Mouse (Mus musculus): ENCODE measurements around the gene Chst15. TPM values are rescaled to one million over a fixed set of nuclear protein-coding genes. Genes with fewer than 3 reads are reported as not detected.
A peak's percentile ranks its signal among the peaks of the same experiment; 100 is the strongest.

The Chst15 gene
- polyA plus RNA-seq (2015; fragmentation: Nextera tagmentation; extraction: Ambion mirVana), result 22.2 and 24.4 TPM in 2 replicates

DNA sequence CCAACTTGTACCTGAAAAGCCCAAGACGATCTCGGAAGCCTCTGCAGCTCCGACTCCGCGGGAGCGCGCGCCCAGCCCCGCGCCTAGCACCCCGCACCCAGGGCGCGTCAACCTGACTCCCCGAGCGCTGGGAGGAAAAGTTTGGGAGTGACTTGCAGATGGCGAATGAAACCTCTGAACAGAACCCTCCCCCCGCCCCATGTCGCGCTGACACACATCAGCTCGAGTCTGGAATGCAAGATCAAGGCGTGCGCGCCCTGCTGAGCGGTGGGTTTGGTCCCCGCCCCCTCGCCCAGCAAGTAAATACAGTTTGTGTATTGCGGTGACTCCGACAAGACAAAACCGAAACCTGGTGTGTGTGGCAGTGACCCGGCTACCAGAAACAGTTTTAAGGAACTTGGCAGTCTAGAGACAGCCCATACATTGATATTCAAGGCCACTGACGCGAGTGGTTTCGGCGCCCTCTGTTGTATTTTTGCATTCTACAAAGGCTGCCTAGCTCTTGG is at the start of gene Chst15:
Gene Chst15 (minus strand): TSS at position 193 of the 506 bp plus-strand sequence.
- H3K4me3 ChIP-seq, result peak within 1 kb of the TSS; percentile 85
- no peaks in the 10 kb centered on the region for H3K9me3 ChIP-seq
- peak; percentile 30; the same call in 1 of the 2 replicates for ATAC-seq (ENCODE audit: low FRiP score)
- H3K27me3 ChIP-seq, result no peaks in the 10 kb centered on the region
- H3K36me3 ChIP-seq, result no peaks in the 10 kb centered on the region
- H3K4me2 ChIP-seq, result peak within 1 kb of the TSS; percentile 90
- H3K27ac ChIP-seq, result peak within 1 kb of the TSS; percentile 93
- peaks cover 47% of the 10 kb centered on the region for H3K4me1 ChIP-seq (replicated peaks)
- peak within 1 kb of the TSS; percentile 93 for H3K9ac ChIP-seq
- under 1% methylated on average over 34 of the region's 34 CpGs for WGBS

DNA sequence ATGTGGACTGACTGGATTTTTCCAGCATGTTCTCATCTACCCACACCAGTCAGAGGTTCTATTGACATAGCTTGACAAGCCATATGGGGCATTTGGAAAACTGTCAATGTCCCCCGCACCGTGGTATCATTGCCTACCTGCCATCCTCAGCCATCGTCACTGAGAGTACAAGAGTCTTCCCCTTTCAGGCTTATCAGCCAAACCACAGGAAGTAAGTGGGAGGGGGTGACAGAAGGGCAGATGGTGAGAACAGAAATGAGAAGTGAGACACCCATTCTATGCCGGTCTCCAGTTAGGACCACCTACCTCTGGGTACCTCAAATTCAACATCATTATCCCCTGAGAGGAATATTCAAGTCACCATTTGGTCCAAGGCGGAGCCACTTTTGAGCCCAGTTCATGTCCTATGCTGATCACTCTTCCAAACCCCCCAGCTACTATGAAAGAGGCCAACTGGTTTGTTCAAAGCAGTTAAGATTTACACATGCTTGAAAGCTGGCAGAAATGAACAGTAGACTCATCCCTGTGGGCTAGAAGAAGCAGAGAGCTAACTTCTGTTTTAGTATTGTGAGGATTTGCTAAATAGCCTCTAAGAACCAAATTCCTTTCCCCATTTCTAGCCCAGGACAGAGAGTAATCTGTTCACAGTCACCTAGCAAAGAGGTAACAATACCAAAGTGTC is 48.8 kb upstream of the Chst15 start:
- WGBS, result 87% methylated on average over 5 of the region's 5 CpGs
- no peak overlapping the region for H3K27ac ChIP-seq
- no peaks in the 10 kb centered on the region for H3K27me3 ChIP-seq
- no peak overlapping the region for H3K4me2 ChIP-seq
- H3K4me3 ChIP-seq, result no peak overlapping the region
- ATAC-seq (ENCODE audit: low FRiP score), result no peak
- no peaks in the 10 kb centered on the region for H3K36me3 ChIP-seq
- no peaks in the 10 kb centered on the region for H3K9me3 ChIP-seq
- H3K4me1 ChIP-seq (replicated peaks), result peaks cover 19% of the 10 kb centered on the region
- H3K9ac ChIP-seq, result no peak overlapping the region

DNA sequence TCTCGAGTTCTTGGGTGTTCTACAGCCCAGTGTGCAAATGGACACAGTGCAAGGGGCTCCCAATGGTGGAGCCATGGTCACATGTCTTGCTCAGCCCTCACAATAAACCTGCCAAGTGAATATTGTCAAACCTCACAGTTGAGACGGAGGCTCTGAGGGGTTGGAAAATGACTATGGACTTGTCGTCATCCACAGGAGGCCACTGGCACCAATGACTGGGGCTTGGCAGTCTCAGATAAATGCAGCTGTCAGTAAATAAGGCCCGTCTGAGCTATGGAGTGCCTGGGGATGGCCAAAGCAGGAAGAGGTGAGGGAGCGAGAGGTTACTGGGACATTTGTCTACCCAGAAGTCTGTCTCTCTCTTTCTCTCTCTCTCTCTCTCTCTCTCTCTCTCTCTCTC is 48.1 kb upstream of the Chst15 start:
- no peak overlapping the region for H3K9ac ChIP-seq
- ATAC-seq (ENCODE audit: low FRiP score), result no peak
- H3K27ac ChIP-seq, result no peak overlapping the region
- H3K27me3 ChIP-seq, result no peaks in the 10 kb centered on the region
- H3K36me3 ChIP-seq, result no peaks in the 10 kb centered on the region
- H3K9me3 ChIP-seq, result no peaks in the 10 kb centered on the region
- WGBS, result 83% methylated on average over 5 of the region's 5 CpGs
- no peak overlapping the region for H3K4me3 ChIP-seq
- peaks cover 19% of the 10 kb centered on the region for H3K4me1 ChIP-seq (replicated peaks)
- H3K4me2 ChIP-seq, result no peak overlapping the region

DNA sequence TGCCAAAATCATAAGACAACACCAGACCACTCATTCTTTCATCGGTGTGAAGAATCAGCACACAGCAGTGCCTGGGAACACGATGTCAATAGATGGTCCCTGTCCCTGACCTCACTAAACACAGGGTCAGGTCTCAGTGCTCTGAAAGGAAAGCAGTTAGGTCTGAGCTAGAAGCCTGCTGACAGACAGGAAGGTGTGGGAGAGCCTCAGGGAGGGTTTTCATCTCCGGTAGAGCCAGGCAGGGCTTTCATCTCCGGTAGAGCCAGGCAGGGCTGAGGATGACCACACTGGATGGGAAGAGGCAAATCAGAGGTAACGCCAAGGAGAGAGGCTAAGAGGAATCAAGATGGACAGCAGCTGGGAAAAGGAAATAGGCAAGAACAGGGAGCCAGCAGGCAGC is 47.5 kb upstream of the Chst15 start:
- Histone ChIP-seq H3K27ac (no peak overlapping the region), H3K36me3 (no peaks in the 10 kb centered on the region), H3K4me3 (no peak overlapping the region), H3K4me2 (no peak overlapping the region), H3K9me3 (no peaks in the 10 kb centered on the region), H3K9ac (no peak overlapping the region), H3K4me1 (replicated peaks) (peaks cover 19% of the 10 kb centered on the region), H3K27me3 (no peaks in the 10 kb centered on the region)
- WGBS, result 76% methylated on average over 5 of the region's 5 CpGs
- ATAC-seq (ENCODE audit: low FRiP score), result no peak

DNA sequence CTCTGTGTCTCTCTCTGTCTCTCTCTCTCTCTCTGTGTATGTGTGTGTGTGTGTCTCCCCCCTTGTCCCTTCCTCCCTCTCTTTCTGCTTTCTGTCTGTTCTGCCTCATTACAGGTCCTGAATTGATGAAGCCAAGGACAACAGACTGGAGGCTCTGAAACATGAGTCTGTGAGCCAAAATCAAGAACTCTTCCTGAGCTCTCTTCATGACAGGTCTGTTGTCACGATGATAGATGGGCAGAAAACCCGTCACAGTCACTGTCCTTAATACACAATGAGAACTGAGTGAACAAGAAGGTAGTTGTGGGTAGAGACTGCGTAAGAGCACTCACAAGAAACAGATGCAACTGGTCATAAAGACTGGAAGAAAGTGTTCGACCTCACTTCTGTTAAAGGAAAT is 43.3 kb upstream of the Chst15 start:
- Histone ChIP-seq H3K27ac (no peak overlapping the region), H3K27me3 (no peaks in the 10 kb centered on the region), H3K4me1 (replicated peaks) (peaks cover 22% of the 10 kb centered on the region), H3K4me2 (no peak overlapping the region), H3K9me3 (no peaks in the 10 kb centered on the region), H3K4me3 (no peak overlapping the region), H3K36me3 (no peaks in the 10 kb centered on the region), H3K9ac (no peak overlapping the region)
- WGBS, result 64% methylated on average over 4 of the region's 4 CpGs
- no peak for ATAC-seq (ENCODE audit: low FRiP score)

DNA sequence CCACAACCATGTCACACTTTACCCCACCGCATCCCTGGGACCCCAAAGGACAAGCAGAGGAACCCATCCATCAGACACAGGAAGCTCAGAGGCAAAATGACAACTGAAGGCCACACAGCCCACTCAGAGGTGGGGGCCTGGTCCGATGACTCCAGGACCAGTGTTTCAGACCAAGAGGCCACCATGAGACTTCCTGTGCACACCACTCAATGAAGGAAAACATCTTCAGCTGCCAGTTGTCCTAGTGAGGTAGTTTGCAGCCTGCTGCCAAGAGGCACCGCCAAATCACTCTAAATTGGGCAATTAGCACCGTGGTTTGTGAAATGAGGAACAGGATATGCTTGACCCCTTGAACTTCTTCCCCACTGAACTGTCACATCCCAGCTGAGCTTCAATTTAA is 41.7 kb upstream of the Chst15 start:
- no peak overlapping the region for H3K9ac ChIP-seq
- H3K36me3 ChIP-seq, result no peaks in the 10 kb centered on the region
- no peak overlapping the region for H3K4me2 ChIP-seq
- H3K27ac ChIP-seq, result no peak overlapping the region
- no peak overlapping the region for H3K4me3 ChIP-seq
- no peaks in the 10 kb centered on the region for H3K9me3 ChIP-seq
- no peak for ATAC-seq (ENCODE audit: low FRiP score)
- no peaks in the 10 kb centered on the region for H3K27me3 ChIP-seq
- WGBS, result 58% methylated on average over 4 of the region's 4 CpGs
- H3K4me1 ChIP-seq (replicated peaks), result peaks cover 22% of the 10 kb centered on the region

DNA sequence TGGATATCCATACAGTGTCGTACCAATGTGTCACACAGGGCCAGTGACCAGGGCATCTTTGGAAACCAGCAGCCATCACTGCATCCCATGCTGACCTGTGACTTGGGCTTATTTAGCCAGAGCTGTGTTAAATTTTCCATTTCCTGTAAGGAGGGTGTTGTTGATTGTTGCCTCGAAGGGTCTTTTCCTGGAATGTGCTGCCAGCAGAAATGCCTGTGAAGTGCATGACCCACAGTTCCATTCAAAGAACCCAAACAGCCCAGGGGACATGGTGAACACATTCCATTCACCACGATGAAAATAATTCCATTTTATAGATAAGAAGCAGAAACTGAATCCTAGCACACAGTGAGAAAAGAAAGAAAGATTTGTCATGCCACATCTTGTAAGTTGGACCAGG is 41.2 kb upstream of the Chst15 start:
- H3K4me2 ChIP-seq, result no peak overlapping the region
- no peaks in the 10 kb centered on the region for H3K9me3 ChIP-seq
- H3K4me1 ChIP-seq (replicated peaks), result peaks cover 19% of the 10 kb centered on the region
- H3K36me3 ChIP-seq, result no peaks in the 10 kb centered on the region
- H3K9ac ChIP-seq, result no peak overlapping the region
- WGBS, result 71% methylated on average over 3 of the region's 3 CpGs
- ATAC-seq (ENCODE audit: low FRiP score), result no peak
- H3K4me3 ChIP-seq, result no peak overlapping the region
- H3K27ac ChIP-seq, result no peak overlapping the region
- H3K27me3 ChIP-seq, result no peaks in the 10 kb centered on the region

DNA sequence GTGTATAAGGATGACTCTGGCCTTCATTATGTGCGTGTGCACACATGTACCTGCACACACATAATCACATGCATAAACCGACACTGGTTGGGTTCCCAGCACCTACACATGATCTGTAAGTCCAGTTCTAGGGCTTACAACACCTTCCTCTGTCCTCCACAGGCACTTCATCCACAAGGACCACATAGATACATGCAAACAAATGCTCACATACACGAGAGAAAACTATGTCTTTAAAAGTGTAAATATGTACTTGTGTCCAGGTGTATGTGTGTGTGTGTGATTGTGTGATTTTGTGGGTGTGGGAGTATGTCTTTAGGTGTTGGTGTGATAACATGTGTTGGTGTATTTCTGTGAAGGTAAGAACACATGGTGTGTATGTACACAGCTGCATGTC is 40.8 kb upstream of the Chst15 start:
- no peak for ATAC-seq (ENCODE audit: low FRiP score)
- Histone ChIP-seq H3K4me2 (no peak overlapping the region), H3K4me1 (replicated peaks) (peaks cover 15% of the 10 kb centered on the region), H3K36me3 (no peaks in the 10 kb centered on the region), H3K4me3 (no peak overlapping the region), H3K27ac (no peak overlapping the region), H3K27me3 (no peaks in the 10 kb centered on the region), H3K9ac (no peak overlapping the region), H3K9me3 (no peaks in the 10 kb centered on the region)
- WGBS, result 95% methylated on average over 3 of the region's 3 CpGs

DNA sequence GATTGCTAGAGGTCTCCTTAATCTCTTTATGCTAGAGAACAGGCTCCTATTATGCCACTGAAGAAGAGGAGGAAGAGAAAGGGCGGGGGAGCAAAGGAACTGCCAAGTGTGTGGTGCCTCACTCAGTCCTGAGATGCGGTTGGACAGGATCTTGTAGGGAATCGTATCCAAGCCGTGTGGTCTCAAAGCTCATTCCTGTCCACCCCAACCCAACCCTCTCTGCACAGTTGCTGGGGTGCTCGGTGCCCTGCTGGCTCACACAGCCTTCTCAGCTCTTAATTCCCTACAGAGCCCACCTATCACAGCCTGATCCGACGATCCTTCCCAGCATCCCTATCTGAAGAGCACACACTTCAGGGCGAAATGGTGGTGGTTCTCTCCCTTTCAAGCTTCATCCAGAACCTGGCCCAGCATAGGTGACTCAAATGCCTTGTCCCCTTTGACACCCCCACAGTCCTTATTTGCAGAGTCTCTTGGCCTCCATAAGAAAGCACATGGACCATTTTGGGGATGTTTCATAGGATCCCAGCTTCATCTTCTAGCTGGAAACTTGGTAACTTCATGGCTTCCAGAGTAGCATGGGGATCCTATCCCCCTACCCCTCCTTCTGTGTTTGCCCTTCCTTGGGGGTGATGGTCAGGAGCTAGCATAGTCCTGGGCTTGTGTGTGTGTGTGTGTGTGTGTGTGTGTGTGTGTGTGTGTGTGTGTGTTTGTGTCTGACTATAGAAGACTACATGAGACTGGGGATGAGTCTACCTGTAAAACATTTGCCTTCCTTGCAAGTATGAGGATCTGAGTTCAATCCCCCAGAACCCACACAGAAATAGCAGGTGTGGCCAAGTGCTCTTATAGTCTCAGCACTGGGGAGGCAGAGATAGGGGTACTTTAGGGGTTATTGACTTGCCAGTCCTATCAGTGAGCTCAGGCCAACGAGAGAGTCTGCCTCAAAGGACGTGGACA is 40.1 kb upstream of the Chst15 start:
- Histone ChIP-seq H3K36me3 (no peaks in the 10 kb centered on the region), H3K27me3 (no peaks in the 10 kb centered on the region), H3K4me2 (no peak overlapping the region), H3K27ac (no peak overlapping the region), H3K9me3 (no peaks in the 10 kb centered on the region), H3K4me3 (no peak overlapping the region), H3K9ac (no peak overlapping the region), H3K4me1 (replicated peaks) (peaks cover 17% of the 10 kb centered on the region)
- 40% methylated on average over 10 of the region's 10 CpGs for WGBS
- ATAC-seq (ENCODE audit: low FRiP score), result no peak

DNA sequence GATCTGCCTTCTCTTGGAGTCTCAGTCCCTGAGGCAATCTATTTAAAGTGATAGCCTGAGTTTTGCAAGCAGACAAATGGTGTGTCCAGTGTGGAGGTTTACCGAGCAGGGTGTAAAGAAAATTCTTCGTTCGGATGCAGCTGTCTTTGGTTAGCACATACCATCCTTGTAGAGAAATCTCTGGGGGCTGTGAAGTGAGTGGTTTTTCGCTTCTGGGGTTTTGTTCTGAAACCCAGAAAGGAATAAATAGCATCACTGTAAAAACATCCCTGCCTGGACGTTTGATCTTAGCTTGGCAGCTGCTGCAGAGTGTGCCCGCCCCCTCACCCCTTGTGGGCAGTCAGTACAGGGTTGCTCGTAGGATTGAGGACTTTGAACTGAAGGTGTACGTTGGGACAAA is 39.2 kb upstream of the Chst15 start:
- Histone ChIP-seq H3K4me3 (no peak overlapping the region), H3K36me3 (no peaks in the 10 kb centered on the region), H3K4me1 (replicated peaks) (peaks cover 19% of the 10 kb centered on the region), H3K9ac (no peak overlapping the region), H3K27ac (no peak overlapping the region), H3K9me3 (no peaks in the 10 kb centered on the region), H3K27me3 (no peaks in the 10 kb centered on the region), H3K4me2 (no peak overlapping the region)
- 16% methylated on average over 8 of the region's 8 CpGs for WGBS
- no peak for ATAC-seq (ENCODE audit: low FRiP score)

DNA sequence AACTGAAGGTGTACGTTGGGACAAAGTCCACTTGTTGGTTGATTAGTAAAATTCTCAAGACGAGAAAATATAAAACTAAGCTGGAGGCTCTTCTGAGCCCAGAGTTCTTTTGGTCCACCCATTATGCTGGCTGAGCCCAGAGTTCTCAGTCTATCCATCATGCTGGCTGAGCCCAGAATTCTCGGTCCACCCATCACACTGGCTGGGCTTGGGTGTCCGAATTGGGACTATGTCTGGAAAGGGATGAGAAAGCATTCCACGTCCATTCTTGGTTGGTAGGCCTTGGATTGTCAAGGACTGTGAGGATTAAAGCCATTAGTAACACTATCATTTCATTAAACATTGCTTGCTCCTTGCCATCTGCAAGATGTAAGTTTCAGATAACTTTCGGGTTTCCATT is 38.7 kb upstream of the Chst15 start:
- no peak overlapping the region for H3K27ac ChIP-seq
- no peaks in the 10 kb centered on the region for H3K27me3 ChIP-seq
- H3K4me1 ChIP-seq (replicated peaks), result peaks cover 19% of the 10 kb centered on the region
- H3K4me3 ChIP-seq, result no peak overlapping the region
- H3K4me2 ChIP-seq, result no peak overlapping the region
- WGBS, result 78% methylated on average over 6 of the region's 6 CpGs
- H3K36me3 ChIP-seq, result no peaks in the 10 kb centered on the region
- no peaks in the 10 kb centered on the region for H3K9me3 ChIP-seq
- no peak overlapping the region for H3K9ac ChIP-seq
- no peak for ATAC-seq (ENCODE audit: low FRiP score)

DNA sequence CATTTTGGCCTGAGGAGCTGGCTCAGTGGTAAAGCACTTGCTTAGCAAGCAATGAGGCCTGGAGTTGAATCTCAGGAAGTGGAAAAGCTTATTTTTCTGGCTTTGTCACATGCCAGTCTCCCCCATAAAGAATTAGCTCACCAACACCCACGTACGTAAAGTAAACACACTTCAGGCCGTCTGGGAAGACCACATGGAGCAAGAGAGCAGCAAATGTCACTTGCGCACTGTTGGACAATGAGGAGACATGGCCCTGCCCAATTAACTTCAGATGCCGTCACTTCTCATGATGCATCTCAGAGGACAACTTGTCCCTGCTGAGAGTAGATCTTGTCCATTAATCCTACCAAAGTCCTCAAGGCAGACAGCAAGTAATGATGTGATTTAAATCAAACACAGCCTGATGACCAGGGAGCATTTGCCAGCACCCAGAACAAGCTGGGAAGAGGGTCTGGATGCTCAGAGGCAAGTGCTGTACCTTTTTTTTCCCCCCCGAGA is 32.1 kb upstream of the Chst15 start:
- ATAC-seq (ENCODE audit: low FRiP score), result no peak
- Histone ChIP-seq H3K4me1 (replicated peaks) (peaks cover 21% of the 10 kb centered on the region), H3K27me3 (no peaks in the 10 kb centered on the region), H3K36me3 (no peaks in the 10 kb centered on the region), H3K4me2 (no peak overlapping the region), H3K9ac (no peak overlapping the region), H3K27ac (no peak overlapping the region), H3K9me3 (no peaks in the 10 kb centered on the region), H3K4me3 (no peak overlapping the region)
- 75% methylated on average over 6 of the region's 6 CpGs for WGBS
